Mouse (Mus musculus) ZHBTc4 (cell line): ENCODE results near the gene Dner.

Experiments used
- DNase-seq: peaks from one replicate; pipeline ENCODE4 v3.0.0-alpha.2; 2011; ENCODE audit warnings: low read depth, low spot score

The Dner gene

GRCm38 (mm10) chr1:84695517-84696411 lies at the start of gene Dner:
TSS of gene Dner (minus strand) at chr1:84696221.
- DNase-seq, result peak; percentile 95

DNA sequence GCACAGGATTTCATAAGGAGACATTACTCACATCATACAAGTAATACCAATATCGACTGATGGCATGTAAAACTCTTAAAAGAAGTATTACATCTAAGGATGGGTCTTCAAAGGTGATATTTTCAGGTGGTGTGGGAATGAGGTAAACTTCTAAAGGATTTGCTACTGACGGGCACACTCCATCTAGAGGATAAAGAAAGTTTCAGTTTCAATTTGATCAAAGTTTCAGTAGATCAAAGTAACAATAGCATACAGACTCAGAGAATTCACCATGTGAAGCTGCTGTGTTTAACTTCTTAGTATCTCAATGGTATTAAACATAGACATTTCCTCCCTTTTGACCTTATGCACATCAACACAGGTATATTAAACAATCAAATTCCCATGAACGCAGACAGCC lies 46.1 kb upstream of the Dner start:
- DNase-seq, result no peak

- DNase-seq, result no peak
Observed at GRCm38 (mm10) chr1:84740080-84740479, 44.1 kb upstream of the Dner start.

DNA sequence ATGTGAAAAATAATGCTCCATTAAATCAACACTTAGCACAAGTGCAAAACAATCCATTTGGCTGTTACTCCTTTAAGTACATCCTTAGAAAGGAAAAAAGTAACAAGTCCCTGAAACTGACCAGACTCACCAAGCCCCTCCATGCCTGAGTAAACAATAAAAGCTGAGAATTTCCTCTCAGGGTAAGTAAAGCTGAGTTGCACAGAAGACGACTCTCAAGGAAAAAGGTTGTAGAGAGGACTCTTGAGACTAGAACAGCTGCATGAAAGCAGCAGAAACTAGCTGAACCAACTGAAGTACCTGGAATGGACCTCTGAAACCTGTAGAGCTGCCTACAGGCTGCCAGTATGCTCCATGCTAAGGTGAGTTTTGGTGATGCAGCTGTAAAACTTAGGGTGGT lies 41.1 kb upstream of the Dner start:
- DNase-seq, result no peak

GRCm38 (mm10) chr1:84733799-84734198 lies 37.8 kb upstream of the Dner start:
- DNase-seq, result peak; percentile 61

GRCm38 (mm10) chr1:84731763-84732162 lies 35.7 kb upstream of the Dner start:
- no peak for DNase-seq

DNA sequence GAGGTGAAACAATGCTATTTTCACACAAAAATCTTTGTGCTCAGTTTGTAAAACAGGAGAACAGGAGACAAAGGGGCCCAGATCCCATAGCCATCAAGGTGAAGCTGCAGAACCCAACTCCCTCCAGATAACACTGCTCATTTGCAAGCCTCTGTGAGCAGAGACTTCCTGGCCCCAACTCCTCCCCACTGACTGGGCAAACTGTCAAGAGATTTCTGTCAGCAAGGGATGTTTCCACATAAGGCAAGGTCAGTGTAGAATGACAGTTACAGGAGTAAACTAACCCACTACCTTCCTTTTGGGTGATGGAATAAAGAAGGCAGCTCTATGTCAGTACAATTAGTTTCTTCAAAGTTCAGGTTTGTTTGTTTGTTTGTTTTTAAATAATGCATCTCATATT lies 26.8 kb upstream of the Dner start:
- no peak for DNase-seq

DNA sequence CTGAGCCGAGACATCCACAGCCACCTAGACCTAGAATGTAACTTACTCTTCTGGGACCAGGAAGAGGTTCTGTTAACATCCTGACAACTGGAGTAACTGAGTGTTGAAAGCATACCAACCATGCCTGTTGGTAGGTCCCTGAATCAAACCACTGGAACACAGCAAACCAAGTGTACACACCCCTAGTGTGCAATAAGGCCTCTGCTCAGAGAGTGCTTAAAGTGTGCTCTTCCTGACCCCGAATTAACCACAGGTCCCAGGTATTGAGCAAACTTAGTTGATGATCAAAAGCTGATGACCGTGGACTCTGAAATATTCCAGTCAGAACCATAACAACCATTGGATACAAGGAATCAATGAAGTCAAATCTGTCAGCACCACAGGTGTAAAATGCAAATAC lies 26.4 kb upstream of the Dner start:
- DNase-seq, result no peak

GRCm38 (mm10) chr1:84721942-84722341 lies 25.9 kb upstream of the Dner start:
- DNase-seq, result no peak

DNA sequence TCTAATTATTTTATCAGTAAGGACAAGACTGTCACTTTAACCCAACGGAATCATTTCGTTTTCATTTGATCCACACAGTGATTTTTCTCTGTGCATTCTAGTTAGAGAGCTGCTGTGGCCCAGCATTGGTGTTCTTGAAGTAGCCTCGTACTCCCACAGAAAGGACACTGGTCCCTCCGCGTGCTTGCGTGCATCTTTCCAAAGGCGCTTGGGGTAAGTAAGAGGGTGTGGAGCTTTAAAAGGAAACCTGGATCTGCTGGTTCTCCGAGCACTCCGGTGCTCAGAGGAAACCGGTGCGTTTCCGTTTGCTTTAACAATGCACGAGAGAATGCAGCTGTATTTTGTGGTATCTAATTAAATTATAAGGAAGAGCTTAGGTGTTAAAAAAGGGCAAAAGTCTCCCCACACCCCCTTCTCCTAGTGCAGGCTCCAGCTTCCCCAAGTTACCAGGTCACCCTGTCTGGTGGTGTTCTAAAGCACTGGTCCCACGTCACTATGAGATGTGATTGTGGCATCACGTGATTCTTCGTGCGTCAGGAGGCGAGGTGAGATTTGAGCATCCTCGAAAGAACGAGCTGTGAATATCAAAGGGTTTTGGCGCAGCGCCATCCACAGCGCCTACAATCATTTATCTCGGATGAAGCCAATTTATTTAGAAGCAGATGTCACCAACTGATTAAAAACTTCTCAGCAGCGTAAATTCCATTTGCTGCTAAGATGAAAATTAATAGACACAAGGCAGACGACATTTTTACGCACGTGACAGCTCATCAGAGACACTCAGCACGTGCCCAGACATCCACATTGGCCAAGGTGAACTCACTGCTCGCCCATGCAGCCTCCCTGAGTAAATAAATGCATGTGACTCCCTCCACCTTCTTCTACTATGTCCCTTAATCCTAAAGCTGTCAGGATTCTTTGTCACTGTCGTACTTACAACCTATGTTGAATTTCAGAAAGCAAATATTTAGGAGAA lies 14.1 kb upstream of the Dner start:
- peak; percentile 32 for DNase-seq

DNA sequence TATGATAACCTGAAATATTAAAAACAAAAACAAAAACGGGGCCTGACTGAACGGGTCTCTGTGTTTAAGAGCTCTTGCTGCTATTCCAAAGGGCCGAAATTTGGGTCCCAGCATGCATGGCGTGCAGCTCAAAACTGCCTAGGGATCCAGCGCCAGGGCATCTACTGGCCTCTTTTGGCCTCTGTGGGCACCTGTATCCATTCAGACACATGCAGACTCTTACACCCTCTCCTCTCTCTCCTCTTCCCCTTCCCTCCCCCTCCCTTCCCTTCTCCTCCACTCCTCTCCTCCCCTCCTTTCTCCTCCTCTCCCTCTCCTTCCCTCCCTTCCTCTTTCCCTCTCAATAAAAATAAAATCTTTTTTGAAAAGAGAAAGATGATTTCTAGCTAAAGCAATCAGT lies 13.4 kb upstream of the Dner start:
- no peak for DNase-seq

GRCm38 (mm10) chr1:84700254-84700653 lies 4.2 kb upstream of the Dner start:
- DNase-seq, result no peak

GRCm38 (mm10) chr1:84697136-84697535 lies 1.1 kb upstream of the Dner start:
- peak; percentile 90 for DNase-seq

GRCm38 (mm10) chr1:84694688-84695474 lies 1.1 kb downstream of the Dner start:
- DNase-seq, result peak; percentile 26

- no peak for DNase-seq
Observed at GRCm38 (mm10) chr1:84677910-84678309, 18.1 kb downstream of the Dner start.

DNA sequence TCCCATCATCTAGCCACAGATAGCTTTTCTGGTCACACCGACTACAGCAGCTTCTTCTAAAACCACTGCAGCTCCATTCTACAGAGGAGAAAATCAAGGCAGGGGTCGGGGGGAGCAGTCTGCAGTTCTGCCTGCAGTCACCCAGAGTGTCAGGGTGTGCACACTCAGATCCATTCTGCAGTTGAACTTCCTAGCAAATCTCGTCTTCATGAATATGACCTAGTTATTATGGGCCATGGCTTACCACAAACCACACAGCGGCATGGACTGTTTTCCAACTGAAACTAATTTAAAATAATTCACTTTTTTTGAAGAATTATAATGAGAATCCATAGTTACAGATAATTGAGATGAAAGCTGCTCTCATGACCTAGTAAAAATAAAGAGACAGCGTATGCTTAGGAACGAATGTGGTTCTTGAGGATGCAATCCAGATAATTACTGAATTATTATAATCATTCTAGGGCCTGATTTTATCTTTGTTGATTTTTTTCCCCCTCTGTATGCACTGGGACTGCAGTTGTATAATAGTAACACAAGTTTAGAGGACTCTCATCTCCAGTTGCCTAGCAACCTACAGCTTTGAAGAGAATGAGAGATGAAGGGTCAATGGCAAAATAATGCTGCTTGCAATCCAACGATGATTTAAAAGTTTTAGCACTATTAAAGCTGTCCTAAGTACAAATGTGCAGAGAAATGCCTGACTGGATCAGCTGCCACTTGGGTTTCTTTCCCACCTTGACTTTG lies 27.7 kb downstream of the Dner start:
- no peak for DNase-seq

DNA sequence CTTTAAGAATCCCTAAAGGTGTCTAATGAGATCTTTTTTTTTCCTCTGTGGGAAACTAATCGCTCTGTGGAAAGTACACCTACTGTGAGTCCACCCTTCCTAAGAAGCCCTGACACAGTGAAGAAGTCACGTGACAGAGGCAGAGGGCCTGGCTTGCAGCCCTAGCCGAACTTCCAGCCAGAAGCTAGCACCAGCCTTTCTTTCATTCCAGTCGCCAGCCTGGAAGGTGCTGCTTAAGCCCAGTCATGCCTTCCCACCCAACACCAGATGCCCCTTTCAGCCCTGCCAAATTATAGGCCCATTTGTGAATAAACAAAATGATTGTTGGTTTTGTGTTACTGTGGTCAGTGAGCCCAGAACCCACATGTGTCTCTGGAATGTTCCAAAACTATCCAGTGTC lies 28.4 kb downstream of the Dner start:
- DNase-seq, result no peak

DNA sequence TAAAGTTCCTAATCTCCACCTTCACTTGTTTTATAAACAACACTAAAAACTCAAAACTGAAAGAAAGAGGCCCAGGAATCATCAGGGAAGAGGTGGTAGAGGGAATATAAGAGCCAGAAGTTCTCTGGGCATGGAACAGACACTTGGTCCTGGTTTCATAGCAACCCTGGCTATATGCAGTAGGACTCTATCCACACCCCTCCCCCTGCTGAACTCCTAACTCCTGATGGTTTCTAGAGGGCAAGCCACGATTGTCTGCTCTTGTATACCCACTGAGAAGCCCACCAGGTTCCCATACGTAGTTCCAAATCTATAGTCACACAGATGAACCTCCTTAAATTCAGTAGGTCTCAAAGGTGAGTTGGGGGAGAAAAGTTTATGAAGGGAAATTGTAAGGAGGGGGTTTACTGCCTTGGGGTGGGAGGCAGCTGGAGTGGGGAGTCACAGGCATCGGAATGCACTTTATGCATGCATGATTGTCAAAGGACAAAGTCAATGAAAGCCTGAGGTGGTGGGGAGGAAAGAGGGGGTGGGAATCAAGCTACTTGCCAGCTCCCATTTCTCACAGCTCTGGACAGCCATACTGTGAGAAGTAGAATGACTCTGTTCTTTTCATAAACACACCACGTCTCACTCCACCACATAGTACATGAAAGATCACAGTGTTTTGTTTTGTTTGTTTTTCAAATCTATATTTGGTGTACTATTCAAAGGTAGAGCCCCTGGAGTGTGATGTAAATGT lies 31.5 kb downstream of the Dner start:
- DNase-seq, result no peak

GRCm38 (mm10) chr1:84646781-84647180 lies 49.2 kb downstream of the Dner start:
- no peak for DNase-seq

- peak; percentile 81 for DNase-seq
Observed at GRCm38 (mm10) chr1:84640463-84640862, 55.6 kb downstream of the Dner start.
